Mouse (Mus musculus): ENCODE data around the gene Mid1ip1. TPM values are rescaled to one million over a fixed set of nuclear protein-coding genes. Genes with fewer than 3 reads are reported as not detected.

Gene Mid1ip1
- polyA plus RNA-seq (2015; fragmentation: Nextera tagmentation; extraction: Ambion mirVana): 97.8 and 104 TPM in 2 replicates

DNA sequence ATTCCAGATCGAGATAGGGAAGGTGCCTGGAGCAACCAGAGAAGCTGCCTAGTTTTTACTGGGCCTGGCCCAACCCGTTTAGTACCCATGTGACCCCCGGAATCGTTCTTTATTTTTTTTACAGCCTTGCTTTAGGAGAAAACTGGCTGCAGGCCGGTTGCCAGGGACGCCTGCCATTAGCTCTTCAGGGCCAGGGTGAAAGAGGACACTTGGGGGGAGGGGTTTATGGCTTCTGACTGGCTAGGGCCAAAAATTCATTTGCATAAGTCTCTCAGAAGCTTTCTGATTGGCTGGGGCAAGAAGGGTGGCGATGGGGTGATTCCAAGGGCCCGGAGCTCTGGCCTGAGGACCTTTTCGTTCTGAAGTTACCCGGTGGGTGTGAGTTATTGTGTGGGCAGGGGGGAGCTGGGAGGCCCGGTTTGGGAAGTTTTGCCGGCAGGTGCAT is at the start of gene Mid1ip1:
Gene Mid1ip1 (plus strand): TSS at position 318 of the 445 bp plus-strand sequence.
- Histone ChIP-seq H3K9ac (replicated peaks; ENCODE audit: low read depth, low read length) (no peak within 1 kb of the TSS), H3K9me3 (ENCODE audit: control insufficient read depth, low read length) (no peaks in the 10 kb centered on the region), H3K4me1 (replicated peaks; ENCODE audit: control insufficient read depth, insufficient read depth, low read length) (no peaks in the 10 kb centered on the region), H3K27ac (ENCODE audit: low read length) (no peak within 1 kb of the TSS), H3K36me3 (ENCODE audit: control insufficient read depth, insufficient read depth) (no peaks in the 10 kb centered on the region), H3K27me3 (replicated peaks; ENCODE audit: control insufficient read depth, insufficient read depth, low read length) (no peaks in the 10 kb centered on the region), H3K4me3 (replicated peaks; ENCODE audit: low read length) (no peak within 1 kb of the TSS), H3K4me2 (ENCODE audit: low read length) (peak within 1 kb of the TSS; percentile 13; the same call in 1 of the 2 replicates)
- no peak for ATAC-seq
- WGBS: 21% methylated on average over 12 of the region's 12 CpGs

DNA sequence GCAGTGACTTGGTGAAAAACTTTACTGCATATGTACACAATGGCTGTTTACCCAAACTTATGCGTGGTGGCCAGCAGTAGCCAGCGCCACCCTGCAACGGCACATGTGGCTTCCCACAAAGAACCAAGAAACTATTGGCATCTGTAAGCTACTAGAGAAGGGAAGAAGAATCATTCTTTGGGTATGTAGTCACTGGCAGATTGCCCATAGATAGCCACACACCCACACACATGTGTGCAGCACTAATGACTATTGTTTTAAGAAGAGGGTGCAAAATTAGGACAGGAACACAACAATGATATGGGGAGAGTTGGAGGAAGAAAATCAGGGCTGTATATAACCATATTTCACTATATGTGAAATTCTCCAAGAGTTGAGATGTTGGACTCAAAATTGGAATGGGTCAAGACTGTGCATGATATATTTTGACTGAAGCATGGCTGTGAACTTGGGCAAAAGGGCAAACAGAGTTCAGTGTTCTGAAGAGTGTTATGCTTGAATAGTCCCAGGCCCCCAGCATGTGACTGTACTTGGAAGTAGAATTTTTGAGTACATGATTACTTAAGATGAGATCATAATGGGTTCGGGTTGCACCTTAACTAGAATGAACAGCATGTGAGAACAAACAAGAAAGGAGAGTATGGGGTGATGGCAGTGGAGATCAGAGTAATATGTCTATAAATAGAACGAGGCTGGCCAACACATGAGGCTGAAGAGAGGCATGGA is 20.2 kb upstream of the Mid1ip1 start:
- H3K9me3 ChIP-seq (ENCODE audit: control insufficient read depth, low read length): no peaks in the 10 kb centered on the region
- WGBS: 94% methylated on average over 5 of the region's 5 CpGs
- ATAC-seq: no peak

DNA sequence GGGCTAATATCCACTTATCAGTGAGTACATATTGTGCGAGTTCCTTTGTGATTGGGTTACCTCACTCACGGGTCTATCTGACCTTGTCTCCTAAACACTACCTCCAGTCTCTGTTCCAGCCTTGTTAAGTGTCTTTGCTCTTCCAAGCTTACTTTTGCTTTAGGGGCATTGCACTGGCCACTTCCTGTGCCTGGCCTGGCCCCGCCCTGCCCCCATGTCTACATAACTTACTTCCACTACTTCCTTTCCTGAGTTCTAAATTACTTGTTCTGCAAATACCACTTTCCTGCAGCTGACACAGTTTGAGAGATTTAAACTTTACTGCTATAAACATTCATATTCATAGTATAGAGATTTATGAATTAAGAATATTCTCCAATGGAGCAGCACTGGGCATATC is 8.1 kb upstream of the Mid1ip1 start:
- Histone ChIP-seq H3K27me3 (replicated peaks; ENCODE audit: control insufficient read depth, insufficient read depth, low read length) (no peaks in the 10 kb centered on the region), H3K27ac (ENCODE audit: low read length) (no peak overlapping the region), H3K9ac (replicated peaks; ENCODE audit: low read depth, low read length) (no peak overlapping the region), H3K9me3 (ENCODE audit: control insufficient read depth, low read length) (no peaks in the 10 kb centered on the region), H3K4me3 (replicated peaks; ENCODE audit: low read length) (no peak overlapping the region), H3K4me1 (replicated peaks; ENCODE audit: control insufficient read depth, insufficient read depth, low read length) (no peaks in the 10 kb centered on the region), H3K36me3 (ENCODE audit: control insufficient read depth, insufficient read depth) (no peaks in the 10 kb centered on the region), H3K4me2 (ENCODE audit: low read length) (no peak overlapping the region)
- WGBS: 89% methylated on average over 3 of the region's 3 CpGs
- no peak for ATAC-seq

More for the DNA sequence above, 20.2 kb upstream of the Mid1ip1 start:
- Histone ChIP-seq H3K36me3 (ENCODE audit: control insufficient read depth, insufficient read depth) (no peaks in the 10 kb centered on the region), H3K4me1 (replicated peaks; ENCODE audit: control insufficient read depth, insufficient read depth, low read length) (no peaks in the 10 kb centered on the region), H3K4me3 (replicated peaks; ENCODE audit: low read length) (no peak overlapping the region), H3K27ac (ENCODE audit: low read length) (no peak overlapping the region), H3K27me3 (replicated peaks; ENCODE audit: control insufficient read depth, insufficient read depth, low read length) (no peaks in the 10 kb centered on the region), H3K4me2 (ENCODE audit: low read length) (no peak overlapping the region), H3K9ac (replicated peaks; ENCODE audit: low read depth, low read length) (no peak overlapping the region)

DNA sequence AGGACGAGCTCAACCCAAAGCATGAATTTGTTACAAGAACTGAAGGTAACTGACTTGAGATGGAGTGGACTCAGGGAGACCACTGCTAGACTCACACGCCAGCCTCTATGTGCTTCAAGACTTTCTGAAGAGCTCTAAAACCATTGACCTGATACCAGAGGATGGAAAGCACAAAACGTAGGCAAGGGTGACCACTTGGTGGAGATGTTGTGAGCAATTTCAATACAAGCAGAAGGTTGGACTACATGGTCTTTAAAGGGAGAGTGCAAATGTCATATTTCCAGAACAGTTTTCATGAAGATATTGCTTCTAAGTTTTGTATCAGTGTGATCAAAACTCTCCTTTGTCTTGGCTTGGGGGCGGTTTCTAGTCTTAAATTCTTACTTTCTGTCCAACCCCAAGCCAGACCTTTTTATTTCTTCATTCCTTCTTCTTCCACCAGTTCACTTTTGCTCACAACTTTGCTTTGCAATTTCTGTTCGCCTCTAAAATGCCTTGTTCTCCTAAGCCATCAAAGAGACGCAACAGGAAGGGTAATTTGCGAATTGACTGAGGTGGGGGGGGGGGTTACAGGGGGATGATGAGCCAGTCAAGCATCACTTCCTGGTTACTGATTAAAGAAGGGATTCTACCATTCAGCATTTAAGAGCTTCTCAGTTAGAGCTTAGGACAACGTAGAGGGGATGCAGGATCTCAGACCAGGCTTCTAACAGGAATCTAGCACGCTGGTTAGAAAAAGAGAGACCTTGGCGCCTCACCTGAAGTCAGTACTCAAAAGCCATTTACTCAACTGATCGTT is 775 bp upstream of the Mid1ip1 start:
- Histone ChIP-seq H3K4me2 (ENCODE audit: low read length) (peak overlapping the region; percentile 13; the same call in 1 of the 2 replicates), H3K9ac (replicated peaks; ENCODE audit: low read depth, low read length) (no peak overlapping the region), H3K27ac (ENCODE audit: low read length) (no peak overlapping the region), H3K9me3 (ENCODE audit: control insufficient read depth, low read length) (no peaks in the 10 kb centered on the region), H3K4me3 (replicated peaks; ENCODE audit: low read length) (no peak overlapping the region), H3K36me3 (ENCODE audit: control insufficient read depth, insufficient read depth) (no peaks in the 10 kb centered on the region), H3K4me1 (replicated peaks; ENCODE audit: control insufficient read depth, insufficient read depth, low read length) (no peaks in the 10 kb centered on the region), H3K27me3 (replicated peaks; ENCODE audit: control insufficient read depth, insufficient read depth, low read length) (no peaks in the 10 kb centered on the region)
- 33% methylated on average over 11 of the region's 11 CpGs for WGBS
- ATAC-seq: no peak

DNA sequence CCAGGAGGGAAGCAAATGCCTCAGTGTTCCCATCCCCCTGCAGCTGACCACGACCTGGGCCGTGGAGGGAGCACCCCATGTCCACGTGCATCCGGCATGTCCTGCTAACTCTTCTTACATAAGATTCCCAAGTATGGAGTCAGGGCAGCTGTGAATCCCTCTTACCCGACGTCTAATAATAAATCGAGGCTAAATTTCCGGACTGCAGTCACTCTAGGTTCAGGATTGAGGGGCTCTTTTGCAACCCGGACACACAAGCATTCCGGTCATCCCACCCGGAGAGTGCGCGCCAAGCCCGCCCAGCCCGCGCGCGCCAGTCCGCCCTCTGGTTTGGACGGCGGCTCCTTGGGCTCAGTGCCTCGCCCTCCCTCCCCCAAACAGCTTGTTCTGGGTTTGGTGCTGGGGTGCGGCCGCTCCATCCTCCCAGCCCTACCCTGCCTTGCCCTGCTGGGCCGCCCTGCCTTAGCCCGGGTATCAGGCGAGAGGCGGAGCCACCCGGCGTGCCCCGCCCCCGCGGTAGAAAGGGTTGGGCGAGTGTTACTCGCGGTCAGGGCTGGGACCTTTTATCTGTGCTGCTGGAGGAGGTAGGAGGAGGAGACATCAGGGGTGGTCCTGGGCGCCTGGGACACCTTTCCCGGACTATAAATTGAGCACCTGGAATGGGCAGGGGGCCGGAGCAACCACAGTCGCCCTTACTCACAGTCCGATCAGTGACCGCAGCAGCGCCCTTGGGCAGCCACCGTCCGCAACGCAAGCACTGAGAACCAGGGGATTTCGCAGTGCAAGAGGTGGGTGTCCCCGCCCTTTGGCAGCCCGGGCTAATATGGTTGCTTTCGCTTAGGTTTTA is 2.3 kb downstream of the Mid1ip1 start:
- ATAC-seq: peak; percentile 89
- Histone ChIP-seq H3K4me2 (ENCODE audit: low read length) (peak overlapping the region; percentile 67), H3K4me3 (replicated peaks; ENCODE audit: low read length) (peak overlapping the region; percentile 59), H3K9ac (replicated peaks; ENCODE audit: low read depth, low read length) (peak overlapping the region; percentile 78), H3K4me1 (replicated peaks; ENCODE audit: control insufficient read depth, insufficient read depth, low read length) (peaks cover 8% of the 10 kb centered on the region), H3K9me3 (ENCODE audit: control insufficient read depth, low read length) (no peaks in the 10 kb centered on the region), H3K27ac (ENCODE audit: low read length) (peak overlapping the region; percentile 74), H3K36me3 (ENCODE audit: control insufficient read depth, insufficient read depth) (no peaks in the 10 kb centered on the region), H3K27me3 (replicated peaks; ENCODE audit: control insufficient read depth, insufficient read depth, low read length) (no peaks in the 10 kb centered on the region)
- WGBS: 16% methylated on average over 49 of the region's 50 CpGs

DNA sequence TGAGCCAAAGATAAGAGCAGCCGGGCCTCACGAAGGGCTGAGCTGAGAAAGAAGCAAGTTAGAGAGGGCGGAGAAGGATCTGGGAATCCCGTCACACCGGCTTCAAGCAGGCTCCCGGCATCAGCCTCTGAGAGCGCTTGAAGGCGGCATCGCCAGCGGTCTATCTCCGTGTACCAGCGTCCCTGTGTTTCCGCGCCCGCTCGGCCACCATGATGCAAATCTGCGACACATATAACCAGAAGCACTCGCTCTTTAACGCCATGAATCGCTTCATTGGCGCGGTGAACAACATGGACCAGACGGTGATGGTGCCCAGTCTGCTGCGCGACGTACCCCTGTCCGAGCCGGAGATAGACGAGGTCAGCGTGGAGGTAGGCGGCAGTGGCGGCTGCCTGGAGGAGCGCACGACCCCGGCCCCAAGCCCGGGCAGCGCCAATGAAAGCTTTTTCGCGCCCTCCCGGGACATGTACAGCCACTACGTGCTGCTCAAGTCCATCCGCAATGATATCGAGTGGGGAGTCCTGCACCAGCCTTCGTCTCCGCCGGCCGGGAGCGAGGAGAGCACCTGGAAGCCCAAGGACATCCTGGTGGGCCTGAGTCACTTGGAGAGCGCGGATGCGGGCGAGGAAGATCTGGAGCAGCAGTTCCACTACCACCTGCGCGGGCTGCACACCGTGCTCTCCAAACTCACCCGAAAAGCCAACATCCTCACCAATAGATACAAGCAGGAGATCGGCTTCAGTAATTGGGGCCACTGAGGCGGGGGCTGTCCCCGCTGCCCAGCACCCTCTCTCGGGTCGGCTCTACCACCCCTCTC is 3.4 kb downstream of the Mid1ip1 start:
- H3K9ac ChIP-seq (replicated peaks; ENCODE audit: low read depth, low read length): peak overlapping the region; percentile 78
- no peaks in the 10 kb centered on the region for H3K36me3 ChIP-seq (ENCODE audit: control insufficient read depth, insufficient read depth)
- peak overlapping the region; percentile 59 for H3K4me3 ChIP-seq (replicated peaks; ENCODE audit: low read length)
- ATAC-seq: peak; percentile 26
- peak overlapping the region; percentile 74 for H3K27ac ChIP-seq (ENCODE audit: low read length)
- peak overlapping the region; percentile 67 for H3K4me2 ChIP-seq (ENCODE audit: low read length)
- no peaks in the 10 kb centered on the region for H3K27me3 ChIP-seq (replicated peaks; ENCODE audit: control insufficient read depth, insufficient read depth, low read length)
- WGBS: 16% methylated on average over 60 of the region's 61 CpGs
- no peaks in the 10 kb centered on the region for H3K9me3 ChIP-seq (ENCODE audit: control insufficient read depth, low read length)
- H3K4me1 ChIP-seq (replicated peaks; ENCODE audit: control insufficient read depth, insufficient read depth, low read length): peaks cover 8% of the 10 kb centered on the region

DNA sequence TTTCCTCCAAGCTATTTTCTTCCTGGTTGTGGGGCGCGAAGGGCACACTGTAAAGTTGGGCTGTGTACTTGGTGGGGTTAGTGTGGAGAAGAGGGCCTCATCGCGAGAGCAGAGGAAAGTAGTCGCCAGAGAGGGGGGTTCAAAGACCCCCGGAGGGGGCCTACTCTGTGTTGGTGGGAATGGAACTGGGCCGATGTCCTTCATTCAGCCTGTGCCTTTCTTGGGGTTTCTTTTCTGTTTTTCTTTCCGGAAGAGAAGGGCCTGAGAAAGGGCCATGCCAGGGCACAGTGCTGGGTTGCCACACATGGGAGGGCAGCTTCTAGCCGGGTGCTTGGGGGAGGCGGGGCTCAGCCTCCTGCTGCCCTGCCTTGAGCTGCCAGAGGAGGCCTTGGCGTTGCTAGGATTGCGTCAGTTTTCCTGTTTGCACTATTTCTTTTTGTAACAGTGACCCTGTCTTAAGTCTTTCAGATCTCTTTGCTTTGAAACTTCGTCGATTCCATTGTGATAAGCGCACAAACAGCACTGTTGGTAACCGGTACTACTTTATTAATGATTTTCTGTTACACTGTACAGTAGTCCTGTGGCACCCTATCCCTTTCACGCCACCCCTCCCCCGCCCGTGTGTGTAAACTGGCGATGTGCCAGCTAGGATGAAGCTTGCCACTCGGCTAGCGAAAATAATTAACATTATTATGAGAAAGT is 4.2 kb downstream of the Mid1ip1 start:
- WGBS: 15% methylated on average over 22 of the region's 22 CpGs

DNA sequence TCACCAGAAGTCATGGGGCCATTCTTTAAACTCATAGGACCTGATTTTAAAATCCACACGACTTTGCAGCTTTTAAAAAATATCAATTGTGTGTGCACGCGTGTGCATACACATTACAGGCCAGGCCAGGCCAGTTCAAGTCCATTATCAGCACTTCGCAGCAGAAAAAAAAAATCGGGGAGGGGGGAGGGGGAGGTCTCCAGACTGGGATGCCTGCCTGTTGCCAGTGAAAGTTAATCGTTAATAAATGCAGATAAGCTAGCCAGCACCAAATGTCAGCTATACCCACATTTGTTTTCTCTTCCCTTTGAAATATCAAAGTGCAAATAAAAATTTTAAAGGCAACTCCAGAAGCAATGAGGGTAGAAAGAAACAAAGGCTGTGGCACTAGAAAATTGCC is 5.6 kb downstream of the Mid1ip1 start:
- peaks cover 8% of the 10 kb centered on the region for H3K4me1 ChIP-seq (replicated peaks; ENCODE audit: control insufficient read depth, insufficient read depth, low read length)
- H3K36me3 ChIP-seq (ENCODE audit: control insufficient read depth, insufficient read depth): no peaks in the 10 kb centered on the region
- WGBS: 16% methylated on average over 6 of the region's 6 CpGs
- H3K4me2 ChIP-seq (ENCODE audit: low read length): peak overlapping the region; percentile 35
- H3K27ac ChIP-seq (ENCODE audit: low read length): no peak overlapping the region
- H3K9me3 ChIP-seq (ENCODE audit: control insufficient read depth, low read length): no peaks in the 10 kb centered on the region
- H3K9ac ChIP-seq (replicated peaks; ENCODE audit: low read depth, low read length): 0 out of 2 replicates have a peak overlapping the region, but pooled peaks have one; percentile 6
- no peaks in the 10 kb centered on the region for H3K27me3 ChIP-seq (replicated peaks; ENCODE audit: control insufficient read depth, insufficient read depth, low read length)
- 0 out of 2 replicates have a peak overlapping the region, but pooled peaks have one; percentile 1 for H3K4me3 ChIP-seq (replicated peaks; ENCODE audit: low read length)
- ATAC-seq: no peak

More for the DNA sequence above, 4.2 kb downstream of the Mid1ip1 start:
- Histone ChIP-seq H3K4me2 (ENCODE audit: low read length) (peak overlapping the region; percentile 67), H3K36me3 (ENCODE audit: control insufficient read depth, insufficient read depth) (no peaks in the 10 kb centered on the region), H3K27ac (ENCODE audit: low read length) (peak overlapping the region; percentile 74), H3K9me3 (ENCODE audit: control insufficient read depth, low read length) (no peaks in the 10 kb centered on the region), H3K27me3 (replicated peaks; ENCODE audit: control insufficient read depth, insufficient read depth, low read length) (no peaks in the 10 kb centered on the region), H3K4me3 (replicated peaks; ENCODE audit: low read length) (peak overlapping the region; percentile 59), H3K4me1 (replicated peaks; ENCODE audit: control insufficient read depth, insufficient read depth, low read length) (peaks cover 8% of the 10 kb centered on the region), H3K9ac (replicated peaks; ENCODE audit: low read depth, low read length) (peak overlapping the region; percentile 78)
- ATAC-seq: peak; percentile 74
